Mouse (Mus musculus): Measurements from ENCODE around the gene 1700025G04Rik.

1700025G04Rik gene

DNA sequence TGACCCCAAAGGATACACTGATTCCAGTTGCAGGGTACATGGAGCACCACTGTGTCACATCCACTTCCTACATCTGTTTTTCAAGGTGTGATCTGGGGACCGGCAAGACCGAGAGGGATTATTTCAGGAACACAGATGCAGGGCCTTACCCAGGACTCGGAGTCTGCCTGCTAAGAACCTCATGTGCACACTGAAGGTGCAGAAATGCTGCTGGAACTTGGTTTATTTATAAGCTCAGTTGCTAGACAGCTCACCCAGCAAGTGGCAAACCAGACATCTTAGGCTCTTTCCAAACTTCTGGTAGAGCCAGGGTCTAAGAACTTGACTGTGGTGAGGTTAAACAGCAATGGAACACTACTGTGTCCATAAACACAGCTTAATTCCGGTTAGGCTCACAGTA lies 61.2 kb downstream of the 1700025G04Rik start:
- no peak for DNase-seq

DNA sequence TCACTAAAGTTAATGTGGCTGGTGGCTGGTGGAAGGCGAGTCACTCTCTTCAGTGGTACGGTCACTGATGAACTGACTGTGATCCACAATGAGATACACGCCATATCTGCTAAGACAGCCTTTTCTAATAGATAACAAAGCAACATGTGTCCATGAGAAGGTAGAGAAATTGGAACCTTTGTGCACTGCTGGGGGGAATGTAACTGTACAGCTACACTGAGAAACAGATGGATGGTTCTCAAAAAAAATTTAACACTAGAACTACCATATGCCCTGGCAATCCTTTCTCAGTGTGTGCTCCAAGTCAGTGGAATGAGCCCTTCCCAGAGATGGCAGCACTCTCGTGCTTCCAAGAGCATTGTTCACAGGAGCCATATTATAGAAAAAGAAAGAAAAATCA lies 63.2 kb downstream of the 1700025G04Rik start:
- peak; percentile 50 to 61 for DNase-seq

DNA sequence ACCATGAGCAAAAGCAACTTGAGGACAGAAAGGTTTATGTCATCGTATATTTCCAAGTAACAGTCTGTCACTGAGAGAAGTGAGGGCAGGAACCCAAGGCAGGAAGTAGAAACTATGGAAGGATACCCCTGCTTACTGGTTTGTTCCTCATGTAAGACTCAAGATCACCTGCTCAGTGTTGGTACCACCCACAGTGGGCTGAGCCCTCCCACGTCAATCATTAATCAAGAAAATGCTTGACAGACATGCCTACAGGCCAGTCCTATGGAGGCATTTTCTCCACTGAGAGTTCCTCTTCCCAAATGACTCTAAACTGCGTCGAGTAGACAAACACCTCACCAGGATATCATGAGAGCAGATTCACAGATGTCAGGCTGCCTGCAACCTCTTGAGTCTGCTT lies 64.6 kb downstream of the 1700025G04Rik start:
- no peak for DNase-seq

DNA sequence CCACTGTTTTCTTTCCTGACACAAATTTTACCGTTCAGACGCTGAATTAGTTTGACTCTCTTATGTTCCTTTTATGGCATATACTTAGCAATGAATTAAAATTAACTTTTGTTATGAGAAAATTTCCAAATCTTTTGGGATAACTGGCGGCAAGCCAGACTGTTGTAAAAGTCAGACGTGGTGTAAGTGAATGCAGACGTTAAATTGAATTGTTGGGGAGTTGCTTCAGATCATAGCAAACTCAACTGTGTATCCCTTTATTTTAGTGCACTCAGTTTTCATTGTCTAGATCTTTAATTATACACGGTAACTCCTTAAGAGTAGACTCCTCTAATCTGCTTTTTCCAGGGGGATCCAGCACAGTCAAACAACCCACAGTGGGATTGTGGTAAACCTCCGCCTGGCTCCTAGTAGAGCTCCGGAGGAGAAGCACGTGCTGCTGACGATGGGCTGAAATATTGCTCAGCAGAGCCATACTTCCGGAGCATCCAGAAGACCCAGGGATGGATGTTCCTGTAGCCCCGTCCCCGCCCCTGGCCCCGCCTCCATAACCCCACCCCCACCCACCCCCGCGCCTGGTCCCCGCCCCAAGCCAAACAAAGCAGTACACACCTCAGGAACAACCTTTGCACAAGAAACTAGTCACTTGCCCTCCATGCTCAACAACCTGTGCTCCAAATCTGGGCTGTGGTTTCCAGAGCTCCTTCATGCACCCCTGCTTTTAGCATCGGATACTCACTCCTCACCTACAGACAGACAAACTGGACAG lies 65.7 kb downstream of the 1700025G04Rik start:
- no peak for DNase-seq

DNA sequence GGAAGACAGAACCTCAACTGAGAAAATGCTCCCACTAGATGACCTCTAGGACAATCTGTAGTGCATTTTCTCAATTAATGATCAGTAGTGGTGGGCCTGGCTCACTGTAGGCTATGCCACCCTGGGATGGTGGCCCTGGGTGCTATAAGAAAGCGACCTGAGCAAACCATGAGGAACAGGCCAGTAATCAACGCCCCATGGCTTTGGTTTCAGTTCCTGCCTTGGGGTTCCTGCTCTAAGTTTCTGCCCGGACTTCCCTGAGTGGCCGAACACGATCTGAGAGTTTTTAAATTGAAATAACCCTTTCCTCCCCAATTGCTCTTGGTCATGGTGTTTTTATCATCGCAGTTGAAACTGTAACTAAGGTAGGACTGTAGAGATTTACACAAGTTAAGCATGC lies 69.1 kb downstream of the 1700025G04Rik start:
- no peak for DNase-seq

GRCm38 (mm10) chr1:152020070-152020469 lies 69.9 kb downstream of the 1700025G04Rik start:
- DNase-seq: no peak

GRCm38 (mm10) chr1:152019196-152019595 lies 70.7 kb downstream of the 1700025G04Rik start:
- no peak for DNase-seq

DNA sequence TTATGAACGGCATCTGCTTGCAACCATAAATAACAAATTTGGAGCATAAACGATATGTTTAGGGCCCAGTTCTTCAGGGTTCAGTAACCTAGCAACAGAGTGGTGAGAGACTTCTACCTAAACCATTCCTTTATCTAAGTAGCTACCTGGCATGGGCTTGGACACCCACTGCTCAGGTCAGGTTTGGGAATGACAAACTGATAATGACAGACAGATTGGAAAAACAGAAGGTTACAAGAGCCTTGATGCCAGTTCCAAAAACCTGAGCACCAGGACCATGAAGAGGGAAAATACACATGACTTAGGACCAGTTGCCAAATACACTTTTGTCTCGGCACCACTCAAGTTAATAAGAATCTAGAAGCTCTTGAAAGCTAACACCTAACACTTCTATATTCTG lies 71.6 kb downstream of the 1700025G04Rik start:
- peak in 1 of 2 experiments; percentile 63 for DNase-seq

GRCm38 (mm10) chr1:152016663-152017062 lies 73.3 kb downstream of the 1700025G04Rik start:
- no peak for DNase-seq

GRCm38 (mm10) chr1:152015555-152016125 lies 74.3 kb downstream of the 1700025G04Rik start:
- DNase-seq: no peak

DNA sequence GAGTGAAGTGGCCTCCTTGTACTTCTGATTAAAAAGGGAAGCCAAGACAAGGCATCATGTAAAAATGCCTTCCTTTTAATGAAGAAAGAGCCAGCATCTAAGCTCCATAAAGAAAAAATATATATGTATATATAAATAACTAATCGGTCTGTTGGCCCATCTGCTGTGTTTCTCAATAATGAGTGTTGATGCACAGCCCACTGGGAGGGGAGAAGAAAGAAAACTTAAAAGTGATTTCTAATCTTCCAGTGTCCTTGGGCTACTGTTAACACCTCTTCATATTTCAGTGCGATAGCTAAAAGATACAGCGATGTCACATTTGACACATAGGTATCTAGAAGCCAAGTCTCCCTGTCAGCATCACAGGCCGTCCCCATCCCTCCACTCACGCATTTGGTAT lies 78.2 kb downstream of the 1700025G04Rik start:
- DNase-seq: no peak

DNA sequence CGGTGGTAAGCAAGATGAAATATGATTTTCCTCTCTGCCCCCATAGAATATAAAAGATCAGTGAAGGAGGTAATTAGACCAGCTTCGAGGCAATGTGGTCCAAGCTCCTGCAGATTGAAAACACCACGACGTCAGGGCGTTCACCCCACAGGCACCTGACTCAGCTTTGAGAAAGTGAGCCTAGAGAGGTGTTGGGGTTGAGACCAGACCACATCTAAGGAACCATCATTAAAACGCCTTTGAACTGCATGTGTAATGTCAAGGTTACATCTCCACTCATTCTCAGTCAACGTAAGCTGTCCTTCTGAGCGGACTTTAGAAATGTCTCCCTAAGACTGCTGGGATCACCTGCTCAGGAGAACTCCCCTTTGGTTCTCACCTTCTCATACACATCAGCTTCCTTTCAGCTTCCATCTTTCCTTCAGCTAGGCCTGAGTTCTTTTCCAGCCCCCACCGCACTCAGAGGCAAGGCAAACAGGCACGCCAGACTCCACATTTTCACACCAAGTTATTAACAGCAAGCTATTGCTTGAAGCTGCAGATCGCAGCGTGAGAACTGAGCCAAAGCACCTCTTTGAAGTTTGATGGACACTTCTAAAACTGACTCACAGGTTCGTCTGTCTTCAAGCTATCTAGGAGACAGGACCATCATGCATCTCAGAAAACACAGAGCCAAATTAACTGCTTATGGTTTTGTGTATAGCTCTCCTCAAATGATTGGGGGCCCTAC lies 79.5 kb downstream of the 1700025G04Rik start:
- DNase-seq: no peak

- DNase-seq: no peak
Observed at GRCm38 (mm10) chr1:152008473-152008991, 81.4 kb downstream of the 1700025G04Rik start.

DNA sequence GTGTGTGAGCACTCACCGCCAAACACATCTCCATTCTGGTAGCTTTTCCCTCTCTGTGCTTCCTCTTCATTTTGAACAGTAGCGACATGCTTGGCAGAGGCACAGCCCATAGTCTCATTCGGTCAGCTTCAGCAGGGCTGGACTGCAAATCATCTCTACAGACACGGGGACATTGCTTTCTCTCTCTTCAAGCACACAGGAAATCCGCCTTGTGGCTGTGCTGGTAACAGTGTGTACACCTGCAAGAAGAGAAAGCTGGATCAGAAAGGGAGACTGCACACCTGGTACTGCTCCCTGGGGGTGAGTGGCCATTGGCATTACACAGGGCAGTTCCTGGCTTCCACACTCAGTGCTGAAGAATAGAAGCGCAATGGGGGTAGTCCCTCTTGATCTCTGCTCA lies 83.4 kb downstream of the 1700025G04Rik start:
- no peak for DNase-seq

- DNase-seq: no peak
Observed at GRCm38 (mm10) chr1:152004509-152004908, 85.4 kb downstream of the 1700025G04Rik start.

DNA sequence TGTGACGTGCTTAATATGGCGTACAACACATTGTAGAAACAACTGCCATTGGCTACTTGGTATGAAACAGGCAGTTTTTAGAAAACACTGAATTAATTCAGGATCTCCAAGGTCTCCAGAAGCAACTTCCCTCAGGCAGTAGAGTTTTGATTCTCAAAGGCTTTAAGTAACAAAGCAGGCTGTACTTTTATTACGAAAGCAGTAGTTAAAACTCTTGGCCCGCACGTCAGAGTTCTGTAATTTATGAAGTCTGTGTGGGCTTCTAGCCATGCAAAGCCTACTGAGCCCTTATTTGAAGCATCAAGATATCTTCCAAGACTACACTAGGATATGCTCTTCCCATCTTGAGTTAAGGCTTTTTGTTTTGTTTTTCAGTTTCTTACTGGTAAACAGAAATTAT lies 89.5 kb downstream of the 1700025G04Rik start:
- DNase-seq: no peak

- peak; percentile 64 to 69 for DNase-seq
Observed at GRCm38 (mm10) chr1:151999424-151999842, 90.5 kb downstream of the 1700025G04Rik start.

DNA sequence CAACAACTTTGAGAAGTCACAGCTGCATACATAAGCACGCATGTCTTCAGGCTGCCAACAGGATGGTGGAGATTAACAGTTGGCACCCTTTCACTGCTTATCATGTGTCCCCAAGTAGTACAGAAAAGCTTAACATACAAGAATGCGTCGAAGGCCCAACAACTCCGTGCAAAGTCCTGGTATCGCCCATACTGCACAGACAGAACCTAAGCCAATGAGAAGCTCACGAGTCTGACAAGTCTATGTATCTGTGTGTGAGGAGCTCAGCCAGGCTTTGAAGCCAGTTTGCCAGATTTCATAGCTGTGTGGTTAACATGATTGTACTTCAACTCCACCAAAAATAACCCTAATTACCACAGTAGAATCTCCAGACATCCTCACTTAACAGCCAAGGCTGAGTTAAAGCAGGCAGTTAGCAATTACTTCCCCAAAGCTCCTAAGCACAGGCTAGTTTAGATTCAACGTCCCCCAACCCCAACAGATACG lies 91.2 kb downstream of the 1700025G04Rik start:
- no peak for DNase-seq

- DNase-seq: no peak
Observed at GRCm38 (mm10) chr1:151997591-151997990, 92.3 kb downstream of the 1700025G04Rik start.

DNA sequence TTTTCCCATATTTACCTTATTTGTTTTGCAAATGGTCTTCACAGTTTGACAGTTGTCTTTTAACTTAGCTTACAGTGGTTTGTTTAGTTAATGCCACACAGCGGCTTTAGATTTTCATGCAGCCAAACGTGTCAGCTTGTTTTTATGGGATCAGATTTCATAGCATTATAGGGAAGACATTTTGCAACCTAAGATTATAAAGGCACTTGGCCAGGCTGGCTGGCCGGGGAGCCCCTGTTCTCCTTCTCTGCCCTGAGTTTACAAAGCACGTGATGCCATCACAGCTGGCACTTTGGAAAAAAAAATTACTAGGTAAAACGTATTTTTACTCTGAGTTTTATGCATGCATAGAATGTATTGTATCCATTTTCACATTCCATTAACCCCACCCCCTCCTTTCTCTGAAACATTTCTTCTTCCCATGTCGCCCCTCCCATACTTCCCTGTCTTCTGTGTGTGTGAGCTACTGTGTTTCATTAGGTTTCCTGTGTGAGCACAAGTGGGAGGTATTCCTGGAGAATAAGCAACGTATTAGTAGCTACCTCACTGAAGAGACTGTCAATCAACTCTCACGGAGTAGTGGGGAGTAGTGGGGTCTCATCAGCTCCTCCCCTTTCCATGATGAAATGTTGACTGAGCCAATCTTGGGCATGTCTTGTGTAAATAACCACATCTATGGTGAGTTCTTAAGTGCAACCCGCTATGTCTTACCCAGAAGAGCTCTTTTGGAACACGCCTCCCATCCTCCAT lies 93.8 kb downstream of the 1700025G04Rik start:
- peak in 1 of 2 experiments; percentile 3 for DNase-seq

DNA sequence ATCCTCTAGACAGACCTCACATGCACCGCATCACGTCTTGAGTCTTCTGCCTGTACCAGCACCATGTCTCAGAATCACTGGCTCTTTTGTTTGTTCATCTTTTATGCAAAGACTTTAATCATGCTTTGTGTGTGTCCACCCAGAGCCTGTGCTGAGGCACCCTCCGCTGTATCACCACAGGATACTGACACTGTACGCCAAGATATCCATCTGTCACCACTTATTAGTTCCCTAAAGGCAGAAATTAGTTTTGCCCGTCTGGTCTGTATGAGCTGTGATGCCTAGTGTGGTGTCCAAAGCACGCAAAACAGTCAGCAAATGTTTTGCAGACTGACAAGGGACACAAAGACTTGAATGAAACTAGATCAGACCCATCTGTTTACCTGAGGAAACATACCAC lies 95.7 kb downstream of the 1700025G04Rik start:
- peak; percentile 67 to 72 for DNase-seq

- no peak for DNase-seq
Observed at GRCm38 (mm10) chr1:151991505-151991904, 98.4 kb downstream of the 1700025G04Rik start.

GRCm38 (mm10) chr1:151990615-151991014 lies 99.3 kb downstream of the 1700025G04Rik start:
- no peak for DNase-seq
